Mouse (Mus musculus): ENCODE results near the gene Olfr1076. TPM values are rescaled to one million over a fixed set of nuclear protein-coding genes. Genes with fewer than 3 reads are reported as not detected.
"Not testable (repeated sequence)": the region's sequence is repeated elsewhere in the genome, so short reads cannot be mapped to it uniquely, and the experiment has no call there.

Olfr1076 gene
- polyA plus RNA-seq (2015; fragmentation: Nextera tagmentation; extraction: Ambion mirVana): not detected in 2 replicates

- no peak within 1 kb of the TSS for H3K4me3 ChIP-seq (replicated peaks; ENCODE audit: low read depth, low read length)
- WGBS: 85% methylated on average over 1 of the region's 1 CpGs
Measured at GRCm38 (mm10) chr2:86508161-86508560, at the start of gene Olfr1076. Gene Olfr1076 (plus strand): TSS chr2:86508461.

GRCm38 (mm10) chr2:86460434-86460833 lies 47.8 kb upstream of the Olfr1076 start:
- WGBS: 91% methylated on average over 1 of the region's 1 CpGs
- Histone ChIP-seq H3K9ac (ENCODE audit: low read depth, low read length) (no peak overlapping the region), H3K4me3 (replicated peaks; ENCODE audit: low read depth, low read length) (no peak overlapping the region), H3K27ac (no peak overlapping the region), H3K27me3 (ENCODE audit: insufficient read depth, low read length) (no peaks in the 10 kb centered on the region), H3K9me3 (replicated peaks; ENCODE audit: low read length) (no peaks in the 10 kb centered on the region), H3K4me2 (ENCODE audit: low read length) (no peak overlapping the region), H3K36me3 (ENCODE audit: insufficient read depth, low read length) (no peaks in the 10 kb centered on the region), H3K4me1 (replicated peaks; ENCODE audit: insufficient read depth, low read length) (no peaks in the 10 kb centered on the region)
- DNase-seq (ENCODE audit: low spot score): no peak
- TF ChIP-seq CTCF (IDR thresholded peaks at IDR 0.05; ENCODE audit: low read depth): no peak
- no peak for ATAC-seq (replicated peaks; ENCODE audit: low FRiP score, low read depth)

More at GRCm38 (mm10) chr2:86508161-86508560, at the start of gene Olfr1076:
- ATAC-seq (replicated peaks; ENCODE audit: low FRiP score, low read depth): no peak
- H3K27ac ChIP-seq: no peak within 1 kb of the TSS
- no peak within 1 kb of the TSS for H3K4me2 ChIP-seq (ENCODE audit: low read length)
- no peak for TF ChIP-seq CTCF (IDR thresholded peaks at IDR 0.05; ENCODE audit: low read depth)
- no peaks in the 10 kb centered on the region for H3K36me3 ChIP-seq (ENCODE audit: insufficient read depth, low read length)
- H3K27me3 ChIP-seq (ENCODE audit: insufficient read depth, low read length): no peaks in the 10 kb centered on the region
- no peak for DNase-seq (ENCODE audit: low spot score)
- no peaks in the 10 kb centered on the region for H3K4me1 ChIP-seq (replicated peaks; ENCODE audit: insufficient read depth, low read length)
- no peak within 1 kb of the TSS for H3K9ac ChIP-seq (ENCODE audit: low read depth, low read length)
- no peaks in the 10 kb centered on the region for H3K9me3 ChIP-seq (replicated peaks; ENCODE audit: low read length)

GRCm38 (mm10) chr2:86464442-86465109 lies 43.7 kb upstream of the Olfr1076 start:
- no peak overlapping the region for H3K4me2 ChIP-seq (ENCODE audit: low read length)
- H3K27me3 ChIP-seq (ENCODE audit: insufficient read depth, low read length): no peaks in the 10 kb centered on the region
- no peak; the same call in 1 of the 2 replicates for ATAC-seq (replicated peaks; ENCODE audit: low FRiP score, low read depth)

GRCm38 (mm10) chr2:86487286-86487685 lies 21.0 kb upstream of the Olfr1076 start, which contains the start of gene Olfr228:
Gene Olfr228 (minus strand): TSS chr2:86487386.
- DNase-seq (ENCODE audit: low spot score) (no peak), ATAC-seq (replicated peaks; ENCODE audit: low FRiP score, low read depth) (no peak)
- 31% methylated on average over 1 of the region's 1 CpGs for WGBS
- Histone ChIP-seq H3K4me3 (replicated peaks; ENCODE audit: low read depth, low read length) (no peak within 1 kb of the TSS), H3K4me2 (ENCODE audit: low read length) (no peak within 1 kb of the TSS), H3K27me3 (ENCODE audit: insufficient read depth, low read length) (no peaks in the 10 kb centered on the region), H3K4me1 (replicated peaks; ENCODE audit: insufficient read depth, low read length) (no peaks in the 10 kb centered on the region), H3K36me3 (ENCODE audit: insufficient read depth, low read length) (no peaks in the 10 kb centered on the region), H3K9me3 (replicated peaks; ENCODE audit: low read length) (no peaks in the 10 kb centered on the region), H3K9ac (ENCODE audit: low read depth, low read length) (no peak within 1 kb of the TSS), H3K27ac (no peak within 1 kb of the TSS)
- TF ChIP-seq CTCF (IDR thresholded peaks at IDR 0.05; ENCODE audit: low read depth): no peak

More at GRCm38 (mm10) chr2:86464442-86465109, 43.7 kb upstream of the Olfr1076 start:
- H3K9me3 ChIP-seq (replicated peaks; ENCODE audit: low read length): no peaks in the 10 kb centered on the region
- 36% methylated on average over 10 of the region's 10 CpGs for WGBS
- H3K27ac ChIP-seq: no peak overlapping the region
- DNase-seq (ENCODE audit: low spot score): peak; percentile 48
- H3K36me3 ChIP-seq (ENCODE audit: insufficient read depth, low read length): no peaks in the 10 kb centered on the region
- no peaks in the 10 kb centered on the region for H3K4me1 ChIP-seq (replicated peaks; ENCODE audit: insufficient read depth, low read length)
- TF ChIP-seq CTCF (IDR thresholded peaks at IDR 0.05; ENCODE audit: low read depth): peak; percentile 83
- no peak overlapping the region for H3K4me3 ChIP-seq (replicated peaks; ENCODE audit: low read depth, low read length)
- no peak overlapping the region for H3K9ac ChIP-seq (ENCODE audit: low read depth, low read length)

- H3K4me2 ChIP-seq (ENCODE audit: low read length): no peak overlapping the region
- H3K4me3 ChIP-seq (replicated peaks; ENCODE audit: low read depth, low read length): no peak overlapping the region
- 73% methylated on average over 1 of the region's 1 CpGs for WGBS
- no peaks in the 10 kb centered on the region for H3K27me3 ChIP-seq (ENCODE audit: insufficient read depth, low read length)
- DNase-seq (ENCODE audit: low spot score) (no peak), ATAC-seq (replicated peaks; ENCODE audit: low FRiP score, low read depth) (no peak)
- TF ChIP-seq CTCF (IDR thresholded peaks at IDR 0.05; ENCODE audit: low read depth): no peak
- no peaks in the 10 kb centered on the region for H3K9me3 ChIP-seq (replicated peaks; ENCODE audit: low read length)
- H3K27ac ChIP-seq: no peak overlapping the region
- H3K36me3 ChIP-seq (ENCODE audit: insufficient read depth, low read length): no peaks in the 10 kb centered on the region
- H3K4me1 ChIP-seq (replicated peaks; ENCODE audit: insufficient read depth, low read length): no peaks in the 10 kb centered on the region
- H3K9ac ChIP-seq (ENCODE audit: low read depth, low read length): no peak overlapping the region
Measured at GRCm38 (mm10) chr2:86530991-86531390, 22.7 kb downstream of the Olfr1076 start.

- Histone ChIP-seq H3K9me3 (replicated peaks; ENCODE audit: low read length) (no peaks in the 10 kb centered on the region), H3K4me3 (replicated peaks; ENCODE audit: low read depth, low read length) (no peak within 1 kb of the TSS), H3K36me3 (ENCODE audit: insufficient read depth, low read length) (no peaks in the 10 kb centered on the region), H3K27me3 (ENCODE audit: insufficient read depth, low read length) (no peaks in the 10 kb centered on the region), H3K4me1 (replicated peaks; ENCODE audit: insufficient read depth, low read length) (no peaks in the 10 kb centered on the region), H3K27ac (no peak within 1 kb of the TSS), H3K9ac (ENCODE audit: low read depth, low read length) (no peak within 1 kb of the TSS), H3K4me2 (ENCODE audit: low read length) (no peak within 1 kb of the TSS)
- 76% methylated on average over 1 of the region's 1 CpGs for WGBS
- DNase-seq (ENCODE audit: low spot score) (no peak), ATAC-seq (replicated peaks; ENCODE audit: low FRiP score, low read depth) (no peak)
- no peak for TF ChIP-seq CTCF (IDR thresholded peaks at IDR 0.05; ENCODE audit: low read depth)
Measured at GRCm38 (mm10) chr2:86542380-86542779, 34.1 kb downstream of the Olfr1076 start, which contains the start of gene Olfr1079. Gene Olfr1079 (minus strand): TSS chr2:86542480.

GRCm38 (mm10) chr2:86558135-86558534 lies 49.9 kb downstream of the Olfr1076 start, which contains the start of gene Olfr1080:
Gene Olfr1080 (minus strand): TSS chr2:86558235.
- DNase-seq (ENCODE audit: low spot score); H3K4me2 ChIP-seq (ENCODE audit: low read length); H3K27ac ChIP-seq; ATAC-seq (replicated peaks; ENCODE audit: low FRiP score, low read depth); H3K4me3 ChIP-seq (replicated peaks; ENCODE audit: low read depth, low read length); H3K4me1 ChIP-seq (replicated peaks; ENCODE audit: insufficient read depth, low read length); H3K9me3 ChIP-seq (replicated peaks; ENCODE audit: low read length); H3K36me3 ChIP-seq (ENCODE audit: insufficient read depth, low read length); H3K9ac ChIP-seq (ENCODE audit: low read depth, low read length); H3K27me3 ChIP-seq (ENCODE audit: insufficient read depth, low read length): not testable (repeated sequence)

Other genes starting within 250 kb of the Olfr1076 start
- not detected in 2 replicates for gene Olfr1051, start 229.4 kb upstream of the Olfr1076 start, polyA plus RNA-seq (2015; fragmentation: Nextera tagmentation; extraction: Ambion mirVana)
- gene Olfr1052, start 216.0 kb upstream of the Olfr1076 start, polyA plus RNA-seq (2015; fragmentation: Nextera tagmentation; extraction: Ambion mirVana): not detected in 2 replicates
- gene Olfr1053, start 193.2 kb upstream of the Olfr1076 start, polyA plus RNA-seq (2015; fragmentation: Nextera tagmentation; extraction: Ambion mirVana): not detected in 2 replicates
- gene Olfr1054, start 173.0 kb upstream of the Olfr1076 start, polyA plus RNA-seq (2015; fragmentation: Nextera tagmentation; extraction: Ambion mirVana): not detected in 2 replicates
- not detected in 2 replicates for gene Olfr1055, start 158.2 kb upstream of the Olfr1076 start, polyA plus RNA-seq (2015; fragmentation: Nextera tagmentation; extraction: Ambion mirVana)
- gene Olfr1056, start 146.0 kb upstream of the Olfr1076 start, polyA plus RNA-seq (2015; fragmentation: Nextera tagmentation; extraction: Ambion mirVana): not detected in 2 replicates
- not detected in 2 replicates for gene Olfr1057, start 130.1 kb upstream of the Olfr1076 start, polyA plus RNA-seq (2015; fragmentation: Nextera tagmentation; extraction: Ambion mirVana)
- gene Olfr1058, start 119.9 kb upstream of the Olfr1076 start, polyA plus RNA-seq (2015; fragmentation: Nextera tagmentation; extraction: Ambion mirVana): not detected in 2 replicates
- not detected in 2 replicates for gene Olfr1061, start 94.4 kb upstream of the Olfr1076 start, polyA plus RNA-seq (2015; fragmentation: Nextera tagmentation; extraction: Ambion mirVana)
- gene Olfr1062, start 81.7 kb upstream of the Olfr1076 start, polyA plus RNA-seq (2015; fragmentation: Nextera tagmentation; extraction: Ambion mirVana): not detected in 2 replicates
- not detected in 2 replicates for gene Olfr1065, start 57.9 kb upstream of the Olfr1076 start, polyA plus RNA-seq (2015; fragmentation: Nextera tagmentation; extraction: Ambion mirVana)
- gene Olfr1066, start 52.2 kb upstream of the Olfr1076 start, polyA plus RNA-seq (2015; fragmentation: Nextera tagmentation; extraction: Ambion mirVana): not detected in 2 replicates
- not detected in 2 replicates for gene Olfr228, start 21.1 kb upstream of the Olfr1076 start, polyA plus RNA-seq (2015; fragmentation: Nextera tagmentation; extraction: Ambion mirVana)
- gene Olfr1079, start 34.0 kb downstream of the Olfr1076 start, polyA plus RNA-seq (2015; fragmentation: Nextera tagmentation; extraction: Ambion mirVana): not detected in 2 replicates
- gene Olfr1080, start 49.8 kb downstream of the Olfr1076 start, polyA plus RNA-seq (2015; fragmentation: Nextera tagmentation; extraction: Ambion mirVana): not detected in 2 replicates
- not detected in 2 replicates for gene Olfr1082, start 90.5 kb downstream of the Olfr1076 start, polyA plus RNA-seq (2015; fragmentation: Nextera tagmentation; extraction: Ambion mirVana)
- gene Olfr1084, start 131.3 kb downstream of the Olfr1076 start, polyA plus RNA-seq (2015; fragmentation: Nextera tagmentation; extraction: Ambion mirVana): not detected in 2 replicates
- not detected in 2 replicates for gene Olfr1085, start 153.6 kb downstream of the Olfr1076 start, polyA plus RNA-seq (2015; fragmentation: Nextera tagmentation; extraction: Ambion mirVana)
- gene Olfr1086, start 171.6 kb downstream of the Olfr1076 start, polyA plus RNA-seq (2015; fragmentation: Nextera tagmentation; extraction: Ambion mirVana): not detected in 2 replicates
- not detected in 2 replicates for gene Olfr1087, start 189.9 kb downstream of the Olfr1076 start, polyA plus RNA-seq (2015; fragmentation: Nextera tagmentation; extraction: Ambion mirVana)
- not detected in 2 replicates for gene Olfr1089, start 225.2 kb downstream of the Olfr1076 start, polyA plus RNA-seq (2015; fragmentation: Nextera tagmentation; extraction: Ambion mirVana)

All from kidney, postnatal 0 days (tissue).